15 mouse cellular contexts compared by ENCODE assay signal in genomic region chr8:12427886-12428799, GRCm38 (mm10). TPM values are rescaled to one million over a fixed set of nuclear protein-coding genes. Genes with fewer than 3 reads are reported as not detected.
DNase-seq lines count a peak whose midpoint lies in the region; ATAC-seq lines count a peak whose summit lies in the region.
"Had no signal": no experiment of that assay in that cellular context is flagged by ENCODE, and none has a peak within 500 bp of the region (broad histone marks: within the 10 kb centered on the region; RNA-seq: fewer than 3 reads in every experiment).

No protein-coding gene starts in this region.

- WGBS in midbrain, embryonic 11.5 days: 17% methylated on average over 26 of the region's 26 CpGs
- WGBS in midbrain, embryonic 16.5 days: 13% methylated on average over 26 of the region's 26 CpGs
- WGBS in forebrain, embryonic 14.5 days: 18% methylated on average over 26 of the region's 26 CpGs

- DNase-seq in heart, adult 11 months: peak; percentile 66
- no peak for DNase-seq in heart, adult 9 months (ENCODE audit: low spot score in 2 of 2)
- DNase-seq in midbrain, embryonic 11.5 days (ENCODE audit: low spot score, missing footprints): peak; percentile 90
- DNase-seq in forebrain, embryonic 14.5 days (ENCODE audit: low spot score): peak; percentile 61
- DNase-seq in retina, postnatal 1 day: peak; percentile 43
- DNase-seq in left cerebral cortex, postnatal 36 days (ENCODE audit: low spot score in 2 of 2): no peak
- no peak for DNase-seq in adipocyte (ENCODE audit: low spot score)
- DNase-seq: adrenal gland, adult 8-10 months; lung, adult 2 months had no signal

- peak overlapping the region; percentile 27 for H3K4me2 ChIP-seq in midbrain, embryonic 11.5 days
- no peak overlapping the region for H3K4me2 ChIP-seq in midbrain, embryonic 16.5 days (ENCODE audit: low read length)
- H3K4me2 ChIP-seq in forebrain, embryonic 14.5 days (ENCODE audit: low read length): 0 out of 2 replicates have a peak overlapping the region, but pooled peaks have one; percentile 3
- H3K4me2 ChIP-seq: embryonic facial prominence, embryonic 13.5 days had no signal

- no peaks in the 10 kb centered on the region for H3K36me3 ChIP-seq in midbrain, embryonic 11.5 days (ENCODE audit: control insufficient read depth, insufficient read depth, low read length)
- no peaks in the 10 kb centered on the region for H3K36me3 ChIP-seq in midbrain, embryonic 16.5 days (ENCODE audit: control insufficient read depth, insufficient read depth, low read length)
- peaks cover 3% of the 10 kb centered on the region; the same call in 1 of the 2 replicates for H3K36me3 ChIP-seq in forebrain, embryonic 14.5 days (ENCODE audit: control insufficient read depth, insufficient read depth, low read length)
- H3K36me3 ChIP-seq: embryonic facial prominence, embryonic 13.5 days had no signal

- peaks cover 53% of the 10 kb centered on the region for H3K4me1 ChIP-seq in midbrain, embryonic 11.5 days (ENCODE audit: control insufficient read depth, insufficient read depth, low read length)
- H3K4me1 ChIP-seq in midbrain, embryonic 16.5 days (ENCODE audit: control insufficient read depth, insufficient read depth, low read length): peaks cover 31% of the 10 kb centered on the region
- peaks cover 47% of the 10 kb centered on the region for H3K4me1 ChIP-seq in forebrain, embryonic 14.5 days (ENCODE audit: control insufficient read depth, insufficient read depth, low read length)

- peaks cover 19% of the 10 kb centered on the region for H3K27me3 ChIP-seq in midbrain, embryonic 11.5 days (ENCODE audit: control insufficient read depth, insufficient read depth, low read length)
- H3K27me3 ChIP-seq in midbrain, embryonic 16.5 days (ENCODE audit: control insufficient read depth, insufficient read depth, low read depth, low read length): peaks cover 43% of the 10 kb centered on the region
- H3K27me3 ChIP-seq in forebrain, embryonic 14.5 days (replicated peaks; ENCODE audit: control insufficient read depth, insufficient read depth, low read length): 0 out of 2 replicates have a peak, but pooled peaks cover 8% of the 10 kb centered on the region

- ATAC-seq in midbrain, embryonic 11.5 days (ENCODE audit: low FRiP score): no peak
- no peak for ATAC-seq in midbrain, embryonic 16.5 days
- ATAC-seq in forebrain, embryonic 14.5 days: no peak

- H3K9ac ChIP-seq in midbrain, embryonic 11.5 days (ENCODE audit: low read length): peak overlapping the region; percentile 24
- H3K9ac ChIP-seq in midbrain, embryonic 16.5 days (ENCODE audit: low read depth, low read length): no peak overlapping the region
- no peak overlapping the region; the same call in 1 of the 2 replicates for H3K9ac ChIP-seq in forebrain, embryonic 14.5 days (ENCODE audit: low read length)
- H3K9ac ChIP-seq: embryonic facial prominence, embryonic 13.5 days had no signal

- peak overlapping the region; percentile 55; the same call in 1 of the 2 replicates for H3K27ac ChIP-seq in midbrain, embryonic 11.5 days (ENCODE audit: low read depth, low read length)
- H3K27ac ChIP-seq in midbrain, embryonic 16.5 days (ENCODE audit: low read length): no peak overlapping the region
- H3K27ac ChIP-seq in forebrain, embryonic 14.5 days (ENCODE audit: low read depth, low read length): peak overlapping the region; percentile 84; the same call in 1 of the 2 replicates
- H3K27ac ChIP-seq: embryonic facial prominence, embryonic 13.5 days; layer of hippocampus, adult 2 months had no signal

- intact Hi-C loops in left cerebral cortex, postnatal 36 days (cut with DNase I): no loop called here

- H3K9me3 ChIP-seq in midbrain, embryonic 11.5 days (ENCODE audit: control insufficient read depth, low read length): no peaks in the 10 kb centered on the region
- H3K9me3 ChIP-seq in midbrain, embryonic 16.5 days (replicated peaks; ENCODE audit: control insufficient read depth, low read length, poor library complexity, severe bottlenecking): no peaks in the 10 kb centered on the region
- no peaks in the 10 kb centered on the region for H3K9me3 ChIP-seq in forebrain, embryonic 14.5 days (replicated peaks; ENCODE audit: control insufficient read depth, low read length)
- H3K9me3 ChIP-seq: embryonic facial prominence, embryonic 13.5 days had no signal

- no peak overlapping the region for H3K4me3 ChIP-seq in midbrain, embryonic 11.5 days (ENCODE audit: low read depth, low read length)
- no peak overlapping the region for H3K4me3 ChIP-seq in midbrain, embryonic 16.5 days (ENCODE audit: low read depth, low read length)
- no peak overlapping the region for H3K4me3 ChIP-seq in forebrain, embryonic 14.5 days (ENCODE audit: low read depth, low read length)
- H3K4me3 ChIP-seq: embryonic facial prominence, embryonic 13.5 days; layer of hippocampus, adult 2 months had no signal

RNA-seq across cellular contexts. Expression of gene Sox1, which starts 33.0 kb away (rescaled TPM):
- polyA plus RNA-seq in midbrain, embryonic 11.5 days (2014; fragmentation: Nextera tagmentation; extraction: Ambion mirVana): 8.2 and 8.7 TPM in 2 replicates
- polyA plus RNA-seq in midbrain, embryonic 16.5 days (2015; fragmentation: Nextera tagmentation; extraction: Ambion mirVana): 1.6 and 2.2 TPM in 2 replicates
- 5.7 and 6.1 TPM in 2 replicates for polyA plus RNA-seq in forebrain, embryonic 14.5 days (2014; fragmentation: Nextera tagmentation; extraction: Ambion mirVana)
- total RNA-seq in left cerebral cortex, postnatal 36 days (2021): 10 to 100 TPM in 1 of 2 experiments, 1 to 10 TPM in 1; 7.9 to 12.8 TPM
- total RNA-seq: adrenal gland, adult 8-10 months; megakaryocyte, adult 5-6 weeks had no signal
- polyA plus RNA-seq: embryonic facial prominence, embryonic 13.5 days; heart, embryonic 14.5 days; intestine, embryonic 14.5 days; lung, adult 2 months had no signal

Comparison
In these comparisons a context has a peak if more than half of its experiments do, and no peak if none do; other contexts are left out.
1. DNase-seq: peak in heart, adult 11 months (single experiment), midbrain, embryonic 11.5 days (single experiment), forebrain, embryonic 14.5 days (single experiment) and retina, postnatal 1 day (single experiment); none in heart, adult 9 months (0 of 2), left cerebral cortex, postnatal 36 days (0 of 2) and adipocyte (single experiment).